Comparison of ENCODE assay signal across 10 mouse cellular contexts in genomic region chr6:115519275-115519699, GRCm38 (mm10). TPM values are rescaled to one million over a fixed set of nuclear protein-coding genes. Genes with fewer than 3 reads are reported as not detected.
DNase-seq lines count a peak whose midpoint lies in the region; ATAC-seq lines count a peak whose summit lies in the region.
"Had no signal": no experiment of that assay in that cellular context is flagged by ENCODE, and none has a peak within 500 bp of the region (broad histone marks: within the 10 kb centered on the region; RNA-seq: fewer than 3 reads in every experiment).

No protein-coding gene starts in this region.

- ATAC-seq in CD4-positive, CD25-positive, alpha-beta regulatory T cell, adult 4 months = peak; percentile 37
- peak; percentile 85 for ATAC-seq in intestine, embryonic 16.5 days
- ATAC-seq in megakaryocyte-erythroid progenitor cell, adult 5-6 weeks (replicated peaks; ENCODE audit: low FRiP score, low TSS enrichment, poor library complexity, severe bottlenecking) = peak; percentile 44
- ATAC-seq in forebrain, embryonic 12.5 days (ENCODE audit: low FRiP score) = no peak
- no peak for ATAC-seq in erythroid progenitor cell, adult 5-6 weeks (replicated peaks; ENCODE audit: low FRiP score, poor library complexity, severe bottlenecking)
- ATAC-seq in forebrain, embryonic 14.5 days = no peak
- ATAC-seq: midbrain, embryonic 13.5 days had no signal

- WGBS in intestine, embryonic 16.5 days = 50% methylated on average over 12 of the region's 12 CpGs
- 76% methylated on average over 12 of the region's 12 CpGs for WGBS in forebrain, embryonic 12.5 days
- 69% methylated on average over 12 of the region's 12 CpGs for WGBS in forebrain, embryonic 14.5 days

- peaks cover 18% of the 10 kb centered on the region for H3K4me1 ChIP-seq in intestine, embryonic 16.5 days (ENCODE audit: control insufficient read depth, insufficient read depth, low read length)
- H3K4me1 ChIP-seq in forebrain, embryonic 12.5 days = 0 out of 2 replicates have a peak, but pooled peaks cover 2% of the 10 kb centered on the region
- H3K4me1 ChIP-seq in forebrain, embryonic 14.5 days (ENCODE audit: control insufficient read depth, insufficient read depth, low read length) = no peaks in the 10 kb centered on the region

- H3K36me3 ChIP-seq in intestine, embryonic 16.5 days (ENCODE audit: control insufficient read depth, insufficient read depth, low read length) = no peaks in the 10 kb centered on the region
- H3K36me3 ChIP-seq in forebrain, embryonic 12.5 days (replicated peaks) = no peaks in the 10 kb centered on the region
- H3K36me3 ChIP-seq in forebrain, embryonic 14.5 days (ENCODE audit: control insufficient read depth, insufficient read depth, low read length) = no peaks in the 10 kb centered on the region
- H3K36me3 ChIP-seq: midbrain, embryonic 13.5 days had no signal

- no peaks in the 10 kb centered on the region for H3K9me3 ChIP-seq in intestine, embryonic 16.5 days (ENCODE audit: control insufficient read depth, low read length)
- H3K9me3 ChIP-seq in forebrain, embryonic 12.5 days = no peaks in the 10 kb centered on the region
- H3K9me3 ChIP-seq in forebrain, embryonic 14.5 days (replicated peaks; ENCODE audit: control insufficient read depth, low read length) = no peaks in the 10 kb centered on the region
- H3K9me3 ChIP-seq: midbrain, embryonic 13.5 days had no signal

- no peak overlapping the region for H3K4me3 ChIP-seq in intestine, embryonic 16.5 days (ENCODE audit: low read length)
- H3K4me3 ChIP-seq in forebrain, embryonic 12.5 days (replicated peaks) = no peak overlapping the region
- H3K4me3 ChIP-seq in forebrain, embryonic 14.5 days (ENCODE audit: low read depth, low read length) = no peak overlapping the region
- H3K4me3 ChIP-seq: midbrain, embryonic 13.5 days had no signal

- DNase-seq in gastrocnemius, postnatal 25 days = peak; percentile 46
- DNase-seq in gastrocnemius, postnatal 10 days = no peak
- DNase-seq in forebrain, embryonic 14.5 days (ENCODE audit: low spot score) = no peak
- DNase-seq: layer of hippocampus, adult 9-11 months had no signal

- H3K27ac ChIP-seq in intestine, embryonic 16.5 days (ENCODE audit: low read length) = peak overlapping the region; percentile 61; the same call in 1 of the 2 replicates
- H3K27ac ChIP-seq in forebrain, embryonic 12.5 days = no peak overlapping the region
- no peak overlapping the region for H3K27ac ChIP-seq in forebrain, embryonic 14.5 days (ENCODE audit: low read depth, low read length)
- H3K27ac ChIP-seq: midbrain, embryonic 13.5 days had no signal

- H3K27me3 ChIP-seq in intestine, embryonic 16.5 days (replicated peaks; ENCODE audit: control insufficient read depth, insufficient read depth, low read length) = no peaks in the 10 kb centered on the region
- no peaks in the 10 kb centered on the region; the same call in 1 of the 2 replicates for H3K27me3 ChIP-seq in forebrain, embryonic 12.5 days
- no peaks in the 10 kb centered on the region for H3K27me3 ChIP-seq in forebrain, embryonic 14.5 days (replicated peaks; ENCODE audit: control insufficient read depth, insufficient read depth, low read length)
- H3K27me3 ChIP-seq: midbrain, embryonic 13.5 days had no signal

- H3K9ac ChIP-seq in intestine, embryonic 16.5 days (ENCODE audit: low read depth, low read length) = 0 out of 2 replicates have a peak overlapping the region, but pooled peaks have one; percentile 25
- no peak overlapping the region for H3K9ac ChIP-seq in forebrain, embryonic 12.5 days
- H3K9ac ChIP-seq in forebrain, embryonic 14.5 days (ENCODE audit: low read length) = no peak overlapping the region
- H3K9ac ChIP-seq: midbrain, embryonic 13.5 days had no signal

- H3K4me2 ChIP-seq in intestine, embryonic 16.5 days (ENCODE audit: low read depth, low read length) = no peak overlapping the region
- H3K4me2 ChIP-seq in forebrain, embryonic 12.5 days = no peak overlapping the region
- H3K4me2 ChIP-seq in forebrain, embryonic 14.5 days (ENCODE audit: low read length) = no peak overlapping the region
- H3K4me2 ChIP-seq: midbrain, embryonic 13.5 days had no signal

RNA-seq across cellular contexts. Expression of gene Tsen2, which starts 25.2 kb away (rescaled TPM):
- 1 to 10 TPM; 5.8 to 6.1 TPM for total RNA-seq in gastrocnemius, postnatal 25 days (2021)
- 1 to 10 TPM; 8.2 to 9.6 TPM for total RNA-seq in gastrocnemius, postnatal 10 days (2021)
- 10 to 100 TPM; 13.0 to 16.5 TPM for polyA plus RNA-seq in CD4-positive, CD25-positive, alpha-beta regulatory T cell, adult 4 months (2017; shearing (Covaris generic))
- 22.6 and 25.5 TPM in 2 replicates for polyA plus RNA-seq in intestine, embryonic 16.5 days (2015; fragmentation: Nextera tagmentation; extraction: Ambion mirVana)
- 18.7 and 27.8 TPM in 2 replicates for total RNA-seq in megakaryocyte-erythroid progenitor cell, adult 5-6 weeks (2014; fragmentation: Nextera tagmentation)
- total RNA-seq in megakaryocyte-erythroid progenitor cell, adult 5-6 weeks (2017) = 31.5 and 35.8 TPM in 2 replicates
- 30.3 and 30.9 TPM in 2 replicates for polyA plus RNA-seq in forebrain, embryonic 12.5 days (2016; fragmentation: Nextera tagmentation; extraction: Ambion mirVana)
- 2.1 TPM in 1 of 2 replicates, not detected in the other for total RNA-seq in erythroid progenitor cell, adult 5-6 weeks (2015; ENCODE audit: low replicate concordance)
- 1.7 and 6.5 TPM in 2 replicates for total RNA-seq in erythroid progenitor cell, adult 5-6 weeks (2017; ENCODE audit: low replicate concordance)
- 40.9 and 45.8 TPM in 2 replicates for polyA plus RNA-seq in forebrain, embryonic 14.5 days (2014; fragmentation: Nextera tagmentation; extraction: Ambion mirVana)

Comparison
In these comparisons a context has a peak if more than half of its experiments do, and no peak if none do; other contexts are left out.
1. ATAC-seq: peak in CD4-positive, CD25-positive, alpha-beta regulatory T cell, adult 4 months (single experiment), intestine, embryonic 16.5 days (single experiment) and megakaryocyte-erythroid progenitor cell, adult 5-6 weeks (single experiment); none in forebrain, embryonic 12.5 days (single experiment), erythroid progenitor cell, adult 5-6 weeks (single experiment) and forebrain, embryonic 14.5 days (single experiment).